Mouse (Mus musculus): Measurements from ENCODE around the gene Bfar.

- TF ChIP-seq CTCF (conservative IDR thresholded peaks at IDR 0.05; ENCODE audit: insufficient read depth, insufficient read length, low read depth, low read length): no peak
- no peak for TF ChIP-seq POLR2A (IDR thresholded peaks at IDR 0.05; ENCODE audit: low read depth, low read length)
Measured at GRCm38 (mm10) chr16:13658886-13659285, 12.8 kb upstream of the Bfar start.
